Mouse (Mus musculus): ENCODE results near the gene F2r.

GRCm38 (mm10) chr13:95596689-95597088, 21.6 kb downstream of the F2r start:
- TF ChIP-seq CTCF (IDR thresholded peaks at IDR 0.05; ENCODE audit: insufficient read depth, low read length) (no peak), POLR2A (IDR thresholded peaks at IDR 0.05; ENCODE audit: borderline replicate concordance, extremely low read depth, low read depth, low read length) (no peak)
